Mouse (Mus musculus): ENCODE data around the gene Pde11a. TPM values are rescaled to one million over a fixed set of nuclear protein-coding genes. Genes with fewer than 3 reads are reported as not detected.

Pde11a gene
- polyA plus RNA-seq, 2 experiments, result 0.33 to 0.58 TPM

DNA sequence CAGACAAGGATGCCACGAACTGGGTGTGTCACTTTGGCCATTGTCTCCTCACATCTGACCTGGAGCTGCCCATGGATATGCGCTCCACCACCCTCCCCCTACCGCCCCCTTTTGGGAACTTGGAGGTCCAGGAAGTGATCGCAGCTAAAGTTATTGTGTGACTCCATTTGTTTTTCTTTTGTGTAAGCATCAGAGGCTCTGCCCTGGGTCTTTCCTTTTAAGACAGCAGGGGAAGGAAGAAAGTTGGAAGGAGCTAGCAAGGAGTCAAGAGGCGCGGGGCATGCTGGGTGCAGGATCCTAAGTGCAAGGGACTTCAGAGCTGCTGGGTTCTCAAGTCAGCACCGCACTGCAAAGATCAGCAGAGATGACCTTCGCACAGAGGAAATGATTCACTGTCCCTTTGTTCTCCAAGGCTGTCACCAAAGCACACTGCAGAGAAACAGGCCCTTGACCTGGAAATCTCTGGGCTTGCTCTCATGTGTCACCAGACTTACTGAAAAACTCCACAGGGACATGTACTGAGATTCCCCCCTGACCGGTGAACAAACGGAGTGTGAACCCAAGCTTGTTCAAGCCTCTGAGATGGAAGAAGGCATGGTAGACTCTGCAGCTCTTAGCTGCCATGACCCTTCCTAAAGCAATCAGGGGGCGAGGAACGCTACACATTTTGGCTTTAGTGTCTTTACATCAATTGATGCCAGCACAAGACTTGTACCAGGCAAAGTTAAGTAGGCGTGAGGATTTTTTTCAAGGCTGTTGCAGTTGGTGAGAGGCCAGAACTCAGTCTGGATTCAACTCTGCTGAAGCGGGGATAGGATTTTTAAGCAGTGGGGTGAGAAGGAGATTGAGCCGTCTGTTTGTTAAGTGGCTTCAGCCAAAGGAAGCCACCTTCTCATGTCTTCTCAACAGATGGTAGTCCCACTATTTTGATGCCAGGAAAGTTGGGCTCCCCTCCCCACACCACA lies 377.9 kb downstream of the Pde11a start:
- no peak; the same call in 1 of the 2 replicates for ATAC-seq (ENCODE audit: low FRiP score, low read depth)

DNA sequence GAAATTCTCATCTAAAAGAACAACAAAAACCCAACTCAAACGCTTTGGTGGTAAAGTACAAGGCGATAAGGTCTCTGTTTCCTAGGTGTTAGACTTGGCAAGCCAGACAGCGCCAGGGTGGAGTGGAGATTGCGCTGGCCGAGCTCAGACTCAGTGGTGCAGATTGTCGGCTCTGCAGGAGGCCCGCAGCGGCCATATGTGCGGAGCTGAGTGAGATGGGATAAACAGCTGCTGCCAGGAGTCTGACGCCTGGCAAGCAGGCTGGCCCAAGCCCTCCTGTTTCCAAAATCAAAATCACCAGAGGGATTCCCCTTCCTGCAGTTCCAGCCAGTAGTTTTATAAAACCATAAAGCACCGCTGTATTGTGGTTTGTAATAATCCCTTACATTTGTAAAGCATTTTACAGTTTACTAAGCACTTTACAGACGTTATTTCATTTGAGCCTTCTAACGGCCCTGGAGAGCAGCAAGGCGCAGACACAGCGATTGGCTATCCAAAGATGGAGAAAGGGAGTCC lies 378.7 kb downstream of the Pde11a start:
- Histone ChIP-seq H3K9ac (ENCODE audit: low read depth, low read length, severe bottlenecking) (no peak overlapping the region), H3K4me1 (ENCODE audit: control insufficient read depth, insufficient read depth, low read length) (peaks cover 59% of the 10 kb centered on the region), H3K4me2 (replicated peaks; ENCODE audit: low read depth, low read length, severe bottlenecking) (peak overlapping the region; percentile 41), H3K4me3 (replicated peaks; ENCODE audit: low read length) (no peak overlapping the region), H3K27me3 (ENCODE audit: control insufficient read depth, insufficient read depth, low read length) (no peaks in the 10 kb centered on the region), H3K9me3 (ENCODE audit: control insufficient read depth, low read length) (no peaks in the 10 kb centered on the region), H3K27ac (replicated peaks; ENCODE audit: low read depth, low read length) (peak overlapping the region; percentile 79), H3K36me3 (ENCODE audit: control insufficient read depth, insufficient read depth, low read length) (no peaks in the 10 kb centered on the region)
- TF ChIP-seq POLR2A (IDR thresholded peaks at IDR 0.05; ENCODE audit: borderline replicate concordance, extremely low read depth, insufficient read depth, insufficient read length), result no peak
- DNase-seq (ENCODE audit: low spot score) (peak; percentile 88), ATAC-seq (ENCODE audit: low FRiP score, low read depth) (peak; percentile 90)
- 10% methylated on average over 15 of the region's 15 CpGs for WGBS

More for the DNA sequence above, 377.9 kb downstream of the Pde11a start:
- DNase-seq (ENCODE audit: low spot score), result no peak
- H3K4me1 ChIP-seq (ENCODE audit: control insufficient read depth, insufficient read depth, low read length), result peaks cover 59% of the 10 kb centered on the region
- TF ChIP-seq POLR2A (IDR thresholded peaks at IDR 0.05; ENCODE audit: borderline replicate concordance, extremely low read depth, insufficient read depth, insufficient read length), result no peak
- H3K27me3 ChIP-seq (ENCODE audit: control insufficient read depth, insufficient read depth, low read length), result no peaks in the 10 kb centered on the region
- peak overlapping the region; percentile 41; the same call in 1 of the 2 replicates for H3K4me2 ChIP-seq (replicated peaks; ENCODE audit: low read depth, low read length, severe bottlenecking)
- no peak overlapping the region for H3K9ac ChIP-seq (ENCODE audit: low read depth, low read length, severe bottlenecking)
- H3K4me3 ChIP-seq (replicated peaks; ENCODE audit: low read length), result no peak overlapping the region
- H3K36me3 ChIP-seq (ENCODE audit: control insufficient read depth, insufficient read depth, low read length), result no peaks in the 10 kb centered on the region
- H3K9me3 ChIP-seq (ENCODE audit: control insufficient read depth, low read length), result no peaks in the 10 kb centered on the region
- peak overlapping the region; percentile 79 for H3K27ac ChIP-seq (replicated peaks; ENCODE audit: low read depth, low read length)
- WGBS, result 44% methylated on average over 15 of the region's 15 CpGs

DNA sequence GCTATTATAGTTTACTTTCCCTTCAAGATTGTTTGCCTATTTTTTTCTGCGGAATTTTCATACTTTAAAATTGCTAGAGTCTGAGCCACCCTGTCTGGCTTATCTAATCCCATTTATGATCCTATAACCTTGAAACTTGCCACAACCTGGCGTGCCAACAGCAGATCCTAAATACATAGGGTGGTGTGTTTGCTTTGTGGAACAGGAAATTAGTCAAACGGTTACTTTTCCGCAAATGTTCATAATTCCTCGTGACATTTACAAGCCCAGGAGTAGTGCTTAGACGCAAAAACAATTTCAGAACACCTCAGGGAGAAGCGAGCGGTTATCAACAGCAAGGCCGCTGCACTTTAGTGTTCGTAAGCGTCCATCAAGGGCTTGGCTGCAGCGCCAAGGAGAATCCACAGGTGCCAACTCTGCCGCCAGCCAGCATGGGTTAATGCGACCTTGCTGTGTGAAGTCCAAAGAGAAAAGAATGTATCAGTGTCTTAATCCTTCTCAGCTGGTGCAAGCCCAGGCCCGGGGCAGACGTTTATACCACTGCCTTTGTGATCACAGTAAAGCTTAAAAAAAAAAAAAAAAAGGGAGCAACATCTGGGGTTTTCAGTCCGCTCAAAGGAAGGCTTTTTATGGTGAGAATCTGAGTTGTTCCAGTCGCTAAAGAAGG lies 379.3 kb downstream of the Pde11a start:
- WGBS, result 2% methylated on average over 18 of the region's 18 CpGs
- peak overlapping the region; percentile 10; the same call in 1 of the 2 replicates for H3K4me3 ChIP-seq (replicated peaks; ENCODE audit: low read length)
- ATAC-seq (ENCODE audit: low FRiP score, low read depth), result peak; percentile 74

DNA sequence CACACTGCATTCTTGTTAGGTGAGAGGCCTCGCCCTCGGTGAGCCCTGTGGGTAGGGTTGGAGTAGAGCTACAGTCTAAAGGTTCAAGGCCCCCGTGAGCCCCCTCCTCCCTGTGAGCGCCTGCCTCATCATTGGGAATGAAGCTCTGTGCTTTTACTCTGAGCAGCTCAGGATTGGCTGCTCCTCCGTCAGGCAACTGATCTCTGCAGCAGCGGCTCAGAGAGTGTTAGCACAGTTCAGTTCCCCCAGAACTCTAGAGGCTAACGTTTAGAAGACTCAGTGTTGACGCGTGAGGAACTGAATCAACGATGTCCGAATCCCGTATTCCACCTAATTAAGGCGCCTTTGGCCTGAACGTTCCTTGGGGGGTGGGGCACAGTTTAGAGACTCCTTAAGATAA lies 382.9 kb downstream of the Pde11a start:
- Histone ChIP-seq H3K4me1 (ENCODE audit: control insufficient read depth, insufficient read depth, low read length) (peaks cover 31% of the 10 kb centered on the region), H3K9me3 (ENCODE audit: control insufficient read depth, low read length) (no peaks in the 10 kb centered on the region), H3K36me3 (ENCODE audit: control insufficient read depth, insufficient read depth, low read length) (no peaks in the 10 kb centered on the region), H3K4me3 (replicated peaks; ENCODE audit: low read length) (no peak overlapping the region), H3K27me3 (ENCODE audit: control insufficient read depth, insufficient read depth, low read length) (no peaks in the 10 kb centered on the region), H3K9ac (ENCODE audit: low read depth, low read length, severe bottlenecking) (no peak overlapping the region), H3K4me2 (replicated peaks; ENCODE audit: low read depth, low read length, severe bottlenecking) (no peak overlapping the region), H3K27ac (replicated peaks; ENCODE audit: low read depth, low read length) (no peak overlapping the region)
- WGBS, result 57% methylated on average over 14 of the region's 14 CpGs
- TF ChIP-seq POLR2A (IDR thresholded peaks at IDR 0.05; ENCODE audit: borderline replicate concordance, extremely low read depth, insufficient read depth, insufficient read length), result no peak
- ATAC-seq (ENCODE audit: low FRiP score, low read depth), result no peak
- no peak for DNase-seq (ENCODE audit: low spot score)

More for the DNA sequence above, 379.3 kb downstream of the Pde11a start:
- H3K27me3 ChIP-seq (ENCODE audit: control insufficient read depth, insufficient read depth, low read length), result no peaks in the 10 kb centered on the region
- no peak for TF ChIP-seq POLR2A (IDR thresholded peaks at IDR 0.05; ENCODE audit: borderline replicate concordance, extremely low read depth, insufficient read depth, insufficient read length)
- H3K4me2 ChIP-seq (replicated peaks; ENCODE audit: low read depth, low read length, severe bottlenecking), result peak overlapping the region; percentile 41
- no peaks in the 10 kb centered on the region for H3K36me3 ChIP-seq (ENCODE audit: control insufficient read depth, insufficient read depth, low read length)
- peaks cover 54% of the 10 kb centered on the region for H3K4me1 ChIP-seq (ENCODE audit: control insufficient read depth, insufficient read depth, low read length)
- peak overlapping the region; percentile 79 for H3K27ac ChIP-seq (replicated peaks; ENCODE audit: low read depth, low read length)
- DNase-seq (ENCODE audit: low spot score), result no peak
- no peaks in the 10 kb centered on the region for H3K9me3 ChIP-seq (ENCODE audit: control insufficient read depth, low read length)
- H3K9ac ChIP-seq (ENCODE audit: low read depth, low read length, severe bottlenecking), result no peak overlapping the region

DNA sequence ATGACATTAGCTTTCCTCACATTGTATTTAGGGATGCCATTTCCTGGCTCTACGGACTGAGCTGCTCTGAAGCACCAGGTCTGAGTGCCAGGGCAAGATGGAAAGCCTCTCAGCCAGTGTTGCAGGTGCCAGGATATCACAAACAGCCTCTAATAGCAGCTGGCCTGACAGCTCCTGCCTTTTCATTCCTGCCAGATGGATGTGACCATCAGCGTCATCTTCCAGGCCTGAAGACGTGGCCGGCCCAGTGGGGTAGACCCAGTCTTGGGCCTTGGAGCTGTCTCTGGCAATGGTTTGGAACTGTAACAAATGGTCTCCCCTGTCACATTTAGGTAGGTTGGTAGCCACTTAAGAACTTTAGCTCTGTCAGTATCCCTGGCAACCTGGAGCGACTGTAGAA lies 385.3 kb downstream of the Pde11a start:
- WGBS, result 93% methylated on average over 5 of the region's 5 CpGs
- H3K9ac ChIP-seq (ENCODE audit: low read depth, low read length, severe bottlenecking), result no peak overlapping the region
- TF ChIP-seq POLR2A (IDR thresholded peaks at IDR 0.05; ENCODE audit: borderline replicate concordance, extremely low read depth, insufficient read depth, insufficient read length), result no peak
- H3K9me3 ChIP-seq (ENCODE audit: control insufficient read depth, low read length), result no peaks in the 10 kb centered on the region
- no peak overlapping the region for H3K27ac ChIP-seq (replicated peaks; ENCODE audit: low read depth, low read length)
- no peak overlapping the region for H3K4me2 ChIP-seq (replicated peaks; ENCODE audit: low read depth, low read length, severe bottlenecking)
- H3K36me3 ChIP-seq (ENCODE audit: control insufficient read depth, insufficient read depth, low read length), result no peaks in the 10 kb centered on the region
- no peak for DNase-seq (ENCODE audit: low spot score)
- ATAC-seq (ENCODE audit: low FRiP score, low read depth), result no peak
- peaks cover 9% of the 10 kb centered on the region for H3K4me1 ChIP-seq (ENCODE audit: control insufficient read depth, insufficient read depth, low read length)
- H3K4me3 ChIP-seq (replicated peaks; ENCODE audit: low read length), result no peak overlapping the region
- H3K27me3 ChIP-seq (ENCODE audit: control insufficient read depth, insufficient read depth, low read length), result no peaks in the 10 kb centered on the region
